Mouse (Mus musculus): Measurements from ENCODE around the gene Synpo2l.
A peak's percentile ranks its signal among the peaks of the same experiment; 100 is the strongest.

The Synpo2l gene

GRCm38 (mm10) chr14:20677906-20678305, 9.8 kb upstream of the Synpo2l start:
- DNase-seq = no peak

GRCm38 (mm10) chr14:20674064-20674833, 6.1 kb upstream of the Synpo2l start, which contains the start of gene Sec24c:
TSS of gene Sec24c (plus strand) at chr14:20674308.
- peak; percentile 95 for DNase-seq

GRCm38 (mm10) chr14:20673735-20674063, 5.5 kb upstream of the Synpo2l start:
- DNase-seq = no peak

GRCm38 (mm10) chr14:20672990-20673389, 4.8 kb upstream of the Synpo2l start:
- DNase-seq = peak; percentile 67

- no peak for DNase-seq
Measured at GRCm38 (mm10) chr14:20667469-20667868, 685 bp downstream of the Synpo2l start.

GRCm38 (mm10) chr14:20664436-20664835, 3.7 kb downstream of the Synpo2l start:
- DNase-seq = no peak

GRCm38 (mm10) chr14:20663601-20664000, 4.6 kb downstream of the Synpo2l start:
- DNase-seq = no peak

- DNase-seq = no peak
Measured at GRCm38 (mm10) chr14:20662740-20663139, 5.4 kb downstream of the Synpo2l start.

- DNase-seq = no peak
Measured at GRCm38 (mm10) chr14:20661661-20662331, 6.4 kb downstream of the Synpo2l start.

GRCm38 (mm10) chr14:20660827-20661660, 7.1 kb downstream of the Synpo2l start:
- peak; percentile 98 for DNase-seq

GRCm38 (mm10) chr14:20659687-20660086, 8.5 kb downstream of the Synpo2l start:
- no peak for DNase-seq

GRCm38 (mm10) chr14:20658902-20659301, 9.3 kb downstream of the Synpo2l start:
- DNase-seq = no peak

GRCm38 (mm10) chr14:20658326-20658725, 9.8 kb downstream of the Synpo2l start:
- peak; percentile 58 for DNase-seq

GRCm38 (mm10) chr14:20656361-20656760, 11.8 kb downstream of the Synpo2l start, which contains the start of gene Myoz1:
TSS of gene Myoz1 (minus strand) at chr14:20656540.
- DNase-seq = no peak

GRCm38 (mm10) chr14:20655731-20656130, 12.4 kb downstream of the Synpo2l start:
- DNase-seq = no peak

- no peak for DNase-seq
Measured at GRCm38 (mm10) chr14:20654690-20655421, 13.3 kb downstream of the Synpo2l start.

GRCm38 (mm10) chr14:20651722-20652256, 16.4 kb downstream of the Synpo2l start:
- DNase-seq = no peak

- DNase-seq = no peak
Measured at GRCm38 (mm10) chr14:20651000-20651399, 17.2 kb downstream of the Synpo2l start.

GRCm38 (mm10) chr14:20646381-20646780, 21.8 kb downstream of the Synpo2l start:
- no peak for DNase-seq

- DNase-seq = no peak
Measured at GRCm38 (mm10) chr14:20645547-20645946, 22.6 kb downstream of the Synpo2l start.

GRCm38 (mm10) chr14:20641438-20641875, 26.7 kb downstream of the Synpo2l start:
- DNase-seq = peak; percentile 49
